Mouse (Mus musculus): ENCODE measurements around the gene Galnt6. TPM values are rescaled to one million over a fixed set of nuclear protein-coding genes. Genes with fewer than 3 reads are reported as not detected.

Gene Galnt6
- polyA plus RNA-seq, 1 experiment from 2014 or later = 0.14 TPM

- Histone ChIP-seq H3K36me3 (ENCODE audit: control insufficient read depth, insufficient read depth, low read length) (no peaks in the 10 kb centered on the region), H3K4me2 (ENCODE audit: low read length) (no peak overlapping the region), H3K9me3 (ENCODE audit: control insufficient read depth, low read length) (no peaks in the 10 kb centered on the region), H3K27me3 (ENCODE audit: control insufficient read depth, insufficient read depth, low read length) (no peaks in the 10 kb centered on the region), H3K4me3 (replicated peaks; ENCODE audit: low read depth, low read length) (no peak overlapping the region), H3K4me1 (ENCODE audit: control insufficient read depth, insufficient read depth, low read length) (peaks cover 7% of the 10 kb centered on the region; the same call in 1 of the 2 replicates), H3K27ac (replicated peaks; ENCODE audit: low read depth, low read length) (no peak overlapping the region), H3K9ac (replicated peaks; ENCODE audit: low read length) (no peak overlapping the region)
- 72% methylated on average over 3 of the region's 3 CpGs for WGBS
- no peak for DNase-seq
- no peak for ATAC-seq (ENCODE audit: low FRiP score, low TSS enrichment)
Observed at GRCm38 (mm10) chr15:100755881-100756624, 26.9 kb upstream of the Galnt6 start.

- DNase-seq (no peak), ATAC-seq (ENCODE audit: low FRiP score, low TSS enrichment) (no peak)
- WGBS = 46% methylated on average over 7 of the region's 8 CpGs
- H3K9ac ChIP-seq (replicated peaks; ENCODE audit: low read length) = no peak overlapping the region; the same call in 1 of the 2 replicates
- H3K4me3 ChIP-seq (replicated peaks; ENCODE audit: low read depth, low read length) = no peak overlapping the region
- H3K36me3 ChIP-seq (ENCODE audit: control insufficient read depth, insufficient read depth, low read length) = no peaks in the 10 kb centered on the region
- no peak overlapping the region for H3K27ac ChIP-seq (replicated peaks; ENCODE audit: low read depth, low read length)
- H3K27me3 ChIP-seq (ENCODE audit: control insufficient read depth, insufficient read depth, low read length) = no peaks in the 10 kb centered on the region
- H3K4me2 ChIP-seq (ENCODE audit: low read length) = no peak overlapping the region; the same call in 1 of the 2 replicates
- no peaks in the 10 kb centered on the region for H3K9me3 ChIP-seq (ENCODE audit: control insufficient read depth, low read length)
- H3K4me1 ChIP-seq (ENCODE audit: control insufficient read depth, insufficient read depth, low read length) = peaks cover 1% of the 10 kb centered on the region; the same call in 1 of the 2 replicates
Observed at GRCm38 (mm10) chr15:100755498-100755859, 26.3 kb upstream of the Galnt6 start.

- Histone ChIP-seq H3K4me2 (ENCODE audit: low read length) (no peak overlapping the region; the same call in 1 of the 2 replicates), H3K4me1 (ENCODE audit: control insufficient read depth, insufficient read depth, low read length) (no peaks in the 10 kb centered on the region), H3K9ac (replicated peaks; ENCODE audit: low read length) (no peak overlapping the region; the same call in 1 of the 2 replicates), H3K4me3 (replicated peaks; ENCODE audit: low read depth, low read length) (no peak overlapping the region), H3K27me3 (ENCODE audit: control insufficient read depth, insufficient read depth, low read length) (no peaks in the 10 kb centered on the region), H3K36me3 (ENCODE audit: control insufficient read depth, insufficient read depth, low read length) (no peaks in the 10 kb centered on the region), H3K9me3 (ENCODE audit: control insufficient read depth, low read length) (no peaks in the 10 kb centered on the region), H3K27ac (replicated peaks; ENCODE audit: low read depth, low read length) (no peak overlapping the region)
- WGBS = 12% methylated on average over 11 of the region's 11 CpGs
- DNase-seq (peak; percentile 67), ATAC-seq (ENCODE audit: low FRiP score, low TSS enrichment) (no peak)
Observed at GRCm38 (mm10) chr15:100754805-100755497, 25.8 kb upstream of the Galnt6 start.

- 46% methylated on average over 7 of the region's 7 CpGs for whole genome bisulfite sequencing
- Histone ChIP-seq H3K27me3 (ENCODE audit: control insufficient read depth, insufficient read depth, low read length) (no peaks in the 10 kb centered on the region), H3K36me3 (ENCODE audit: control insufficient read depth, insufficient read depth, low read length) (no peaks in the 10 kb centered on the region), H3K27ac (replicated peaks; ENCODE audit: low read depth, low read length) (no peak overlapping the region), H3K9me3 (ENCODE audit: control insufficient read depth, low read length) (no peaks in the 10 kb centered on the region), H3K4me3 (replicated peaks; ENCODE audit: low read depth, low read length) (no peak overlapping the region), H3K4me1 (ENCODE audit: control insufficient read depth, insufficient read depth, low read length) (no peaks in the 10 kb centered on the region), H3K9ac (replicated peaks; ENCODE audit: low read length) (no peak overlapping the region), H3K4me2 (ENCODE audit: low read length) (no peak overlapping the region)
- no peak for DNase-seq
- no peak for ATAC-seq (ENCODE audit: low FRiP score, low TSS enrichment)
Observed at GRCm38 (mm10) chr15:100754041-100754440, 24.9 kb upstream of the Galnt6 start.

GRCm38 (mm10) chr15:100753045-100753444, 23.9 kb upstream of the Galnt6 start:
- WGBS = 77% methylated on average over 5 of the region's 5 CpGs
- Histone ChIP-seq H3K4me3 (replicated peaks; ENCODE audit: low read depth, low read length) (no peak overlapping the region), H3K36me3 (ENCODE audit: control insufficient read depth, insufficient read depth, low read length) (no peaks in the 10 kb centered on the region), H3K27ac (replicated peaks; ENCODE audit: low read depth, low read length) (no peak overlapping the region), H3K9me3 (ENCODE audit: control insufficient read depth, low read length) (no peaks in the 10 kb centered on the region), H3K4me2 (ENCODE audit: low read length) (no peak overlapping the region), H3K4me1 (ENCODE audit: control insufficient read depth, insufficient read depth, low read length) (0 out of 2 replicates have a peak, but pooled peaks cover under 1% of the 10 kb centered on the region), H3K27me3 (ENCODE audit: control insufficient read depth, insufficient read depth, low read length) (no peaks in the 10 kb centered on the region), H3K9ac (replicated peaks; ENCODE audit: low read length) (no peak overlapping the region)
- ATAC-seq (ENCODE audit: low FRiP score, low TSS enrichment) (no peak), DNase-seq (no peak)

GRCm38 (mm10) chr15:100752439-100752838, 23.3 kb upstream of the Galnt6 start:
- DNase-seq (no peak), ATAC-seq (ENCODE audit: low FRiP score, low TSS enrichment) (no peak)
- Histone ChIP-seq H3K4me2 (ENCODE audit: low read length) (no peak overlapping the region), H3K9me3 (ENCODE audit: control insufficient read depth, low read length) (no peaks in the 10 kb centered on the region), H3K36me3 (ENCODE audit: control insufficient read depth, insufficient read depth, low read length) (no peaks in the 10 kb centered on the region), H3K4me3 (replicated peaks; ENCODE audit: low read depth, low read length) (no peak overlapping the region), H3K27ac (replicated peaks; ENCODE audit: low read depth, low read length) (no peak overlapping the region), H3K27me3 (ENCODE audit: control insufficient read depth, insufficient read depth, low read length) (no peaks in the 10 kb centered on the region), H3K4me1 (ENCODE audit: control insufficient read depth, insufficient read depth, low read length) (0 out of 2 replicates have a peak, but pooled peaks cover 6% of the 10 kb centered on the region), H3K9ac (replicated peaks; ENCODE audit: low read length) (no peak overlapping the region)
- 71% methylated on average over 2 of the region's 2 CpGs for WGBS

- no peak for DNase-seq
- no peak for ATAC-seq (ENCODE audit: low FRiP score, low TSS enrichment)
Observed at GRCm38 (mm10) chr15:100749751-100750538, 20.8 kb upstream of the Galnt6 start.

GRCm38 (mm10) chr15:100748584-100748983, 19.4 kb upstream of the Galnt6 start:
- no peak overlapping the region for H3K4me2 ChIP-seq (ENCODE audit: low read length)
- DNase-seq (no peak), ATAC-seq (ENCODE audit: low FRiP score, low TSS enrichment) (no peak)
- H3K4me1 ChIP-seq (ENCODE audit: control insufficient read depth, insufficient read depth, low read length) = peaks cover 10% of the 10 kb centered on the region; the same call in 1 of the 2 replicates
- H3K27me3 ChIP-seq (ENCODE audit: control insufficient read depth, insufficient read depth, low read length) = no peaks in the 10 kb centered on the region
- H3K36me3 ChIP-seq (ENCODE audit: control insufficient read depth, insufficient read depth, low read length) = no peaks in the 10 kb centered on the region
- no peak overlapping the region for H3K27ac ChIP-seq (replicated peaks; ENCODE audit: low read depth, low read length)
- H3K4me3 ChIP-seq (replicated peaks; ENCODE audit: low read depth, low read length) = no peak overlapping the region
- 90% methylated on average over 3 of the region's 3 CpGs for WGBS
- H3K9me3 ChIP-seq (ENCODE audit: control insufficient read depth, low read length) = no peaks in the 10 kb centered on the region
- no peak overlapping the region for H3K9ac ChIP-seq (replicated peaks; ENCODE audit: low read length)

More at GRCm38 (mm10) chr15:100749751-100750538, 20.8 kb upstream of the Galnt6 start:
- Histone ChIP-seq H3K27ac (replicated peaks; ENCODE audit: low read depth, low read length) (no peak overlapping the region), H3K27me3 (ENCODE audit: control insufficient read depth, insufficient read depth, low read length) (no peaks in the 10 kb centered on the region), H3K9ac (replicated peaks; ENCODE audit: low read length) (no peak overlapping the region), H3K4me2 (ENCODE audit: low read length) (no peak overlapping the region), H3K36me3 (ENCODE audit: control insufficient read depth, insufficient read depth, low read length) (no peaks in the 10 kb centered on the region), H3K4me1 (ENCODE audit: control insufficient read depth, insufficient read depth, low read length) (peaks cover 10% of the 10 kb centered on the region; the same call in 1 of the 2 replicates), H3K9me3 (ENCODE audit: control insufficient read depth, low read length) (no peaks in the 10 kb centered on the region), H3K4me3 (replicated peaks; ENCODE audit: low read depth, low read length) (no peak overlapping the region)
- 79% methylated on average over 10 of the region's 10 CpGs for whole genome bisulfite sequencing

All from midbrain, embryonic 14.5 days (tissue).